Mouse (Mus musculus) urinary bladder, postnatal 25 days (tissue): ENCODE results near the gene Ergic1.
A peak's percentile ranks its signal among the peaks of the same experiment; 100 is the strongest.

ENCODE experiments used
- DNase-seq: peaks from one replicate; pipeline ENCODE4 v3.0.0; 2022; ENCODE audit warnings: low spot score

Gene Ergic1

DNA sequence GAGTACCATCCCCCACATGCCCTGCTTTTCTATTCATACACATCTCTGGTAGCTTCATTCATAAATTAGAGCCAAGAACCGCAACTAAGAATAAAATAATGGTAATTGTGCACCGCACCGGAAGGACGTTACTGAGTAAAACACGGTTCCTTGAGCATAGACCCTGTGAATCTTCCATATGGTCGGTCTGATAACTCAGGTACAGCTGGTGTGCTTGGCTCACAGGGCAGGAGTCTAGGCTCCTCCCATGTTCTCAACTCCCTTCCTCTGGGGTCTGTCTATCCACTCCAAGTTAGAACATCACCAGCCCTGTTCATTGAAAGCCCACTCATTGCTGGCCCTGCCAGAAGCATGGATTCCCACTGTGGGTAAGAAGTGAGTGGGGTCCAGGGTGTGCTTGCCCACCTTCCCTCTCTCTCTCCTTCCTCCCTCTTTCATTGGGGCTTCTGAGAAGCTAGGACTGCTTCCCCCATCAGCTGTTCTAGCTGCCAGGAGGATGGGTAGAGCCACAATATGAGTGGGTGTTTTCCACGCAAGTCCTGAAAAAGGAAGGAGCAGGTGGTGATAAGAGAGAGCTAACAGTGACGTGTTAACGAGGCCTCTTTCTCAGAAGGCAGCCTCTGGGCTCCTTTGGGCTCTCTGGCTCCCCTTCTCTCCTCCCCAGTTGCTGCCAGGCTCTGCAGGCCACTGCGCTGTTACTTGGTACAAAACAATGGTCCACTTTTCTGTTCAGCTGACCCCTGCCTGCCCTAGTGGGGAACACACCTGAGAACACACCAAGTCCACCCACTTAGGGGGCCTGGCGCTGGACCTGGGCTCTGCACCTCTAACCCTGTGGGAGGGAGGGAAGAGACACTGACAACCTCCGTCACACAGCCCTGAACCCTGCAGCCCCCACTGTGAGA, 14.7 kb downstream of the Ergic1 start:
- DNase-seq = no peak

DNA sequence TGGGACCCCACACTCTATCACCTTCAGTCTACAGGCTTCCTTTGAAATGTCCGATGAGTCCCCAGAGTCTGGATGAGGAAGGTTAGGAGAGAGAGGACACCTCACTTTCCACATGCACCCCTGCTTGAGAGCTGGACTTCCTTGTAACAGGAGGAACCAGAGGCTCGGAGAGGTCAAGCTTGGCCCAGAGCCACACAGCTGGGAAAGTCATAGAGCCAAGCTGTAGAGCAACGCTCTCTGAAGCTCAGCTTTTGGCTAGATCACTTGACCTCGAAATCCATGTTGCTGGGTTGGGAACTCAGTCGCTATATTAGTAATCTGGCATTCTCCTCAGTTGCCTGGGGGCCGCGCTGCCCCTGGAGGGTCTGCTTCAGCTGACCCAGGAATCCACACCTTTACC, 15.5 kb downstream of the Ergic1 start:
- DNase-seq = no peak

DNA sequence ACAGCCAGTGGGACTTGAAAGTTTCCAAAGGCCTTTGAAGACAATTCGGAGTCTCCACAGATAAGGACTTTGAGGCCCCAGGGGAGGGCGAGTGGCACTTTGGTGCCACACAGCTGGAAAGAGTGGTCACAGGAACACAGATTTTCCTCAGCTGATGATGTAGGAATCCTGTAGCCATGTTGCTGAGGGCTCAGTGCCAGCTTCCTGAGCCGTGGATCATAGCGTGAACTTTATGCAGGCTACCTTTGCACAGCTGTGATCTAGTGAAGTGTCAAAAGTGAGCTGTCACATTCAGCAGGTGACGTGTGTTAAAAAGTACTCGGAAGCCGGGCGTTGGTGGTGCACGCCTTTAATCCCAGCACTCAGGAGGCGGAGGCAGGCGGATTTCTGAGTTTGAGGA, 16.0 kb downstream of the Ergic1 start:
- DNase-seq = no peak

DNA sequence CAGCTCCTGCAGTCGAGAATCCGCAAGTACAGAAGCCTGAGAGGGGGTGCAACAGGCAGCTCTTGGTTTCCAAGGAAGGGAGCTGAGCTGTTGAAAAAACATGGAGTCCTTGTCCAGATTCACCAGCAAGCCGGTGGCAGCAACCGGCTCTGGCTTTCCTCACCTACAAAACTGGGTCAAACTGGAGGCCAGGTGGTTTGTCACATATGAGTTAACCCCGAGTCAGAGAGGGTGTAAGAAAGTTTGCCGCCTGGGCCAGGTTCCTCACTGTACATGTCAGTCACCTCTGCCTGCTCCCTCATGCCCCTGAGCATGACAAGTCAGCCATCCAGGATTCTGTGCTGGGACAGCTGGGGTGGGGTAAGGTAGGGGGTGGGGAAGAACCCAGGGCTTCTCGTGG, 16.9 kb downstream of the Ergic1 start:
- no peak for DNase-seq

DNA sequence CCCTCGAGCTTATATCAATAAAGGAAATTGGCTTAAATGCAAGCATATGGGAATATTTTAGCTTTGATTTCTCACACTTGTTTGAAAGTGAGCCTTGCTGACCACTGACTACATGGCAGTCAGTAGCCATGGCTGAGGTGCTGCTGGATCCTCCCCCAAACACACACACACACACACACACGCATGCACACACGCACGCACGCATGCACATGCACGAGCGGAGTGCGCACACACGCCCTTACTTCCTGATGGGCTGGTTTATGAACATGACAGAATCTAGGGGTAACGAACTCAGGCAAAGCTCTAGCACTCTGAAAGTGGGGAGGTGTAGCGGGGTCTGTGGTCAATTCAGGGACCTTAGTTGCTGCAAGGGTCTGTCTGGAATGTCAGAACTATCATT, 17.5 kb downstream of the Ergic1 start:
- no peak for DNase-seq

- DNase-seq = no peak
These were observed 18.1 kb downstream of the Ergic1 start for GRCm38 (mm10) chr17:26579396-26579795.

DNA sequence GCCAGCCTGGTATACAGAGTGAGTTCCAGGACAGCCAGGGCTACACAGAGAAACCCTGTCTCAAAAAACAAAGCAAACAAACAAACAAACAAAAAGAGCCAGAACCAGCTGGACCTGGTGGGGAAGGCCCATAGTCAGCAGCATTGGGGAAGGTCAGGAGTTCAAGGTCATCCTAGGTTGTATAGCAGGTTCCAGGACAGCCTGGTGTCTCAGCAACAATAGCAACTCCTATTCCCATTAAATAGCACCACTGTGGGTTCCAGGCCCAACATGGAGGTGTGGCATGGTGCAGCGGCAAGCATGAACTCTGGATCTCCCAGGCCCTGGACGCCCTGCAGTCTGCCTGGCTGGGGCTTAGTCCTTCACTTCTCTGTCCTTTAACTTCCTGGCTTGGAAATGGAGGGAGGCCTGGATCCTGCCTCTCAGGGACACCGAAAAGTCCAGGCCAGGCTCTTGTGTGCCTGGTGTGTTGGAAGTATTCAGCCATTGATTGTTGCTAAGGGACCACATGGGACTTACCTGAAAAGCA, 19.6 kb downstream of the Ergic1 start:
- DNase-seq = no peak

- no peak for DNase-seq
These were observed 21.0 kb downstream of the Ergic1 start for GRCm38 (mm10) chr17:26582297-26582696.

- DNase-seq = no peak
These were observed 21.8 kb downstream of the Ergic1 start for GRCm38 (mm10) chr17:26583056-26583455.

DNA sequence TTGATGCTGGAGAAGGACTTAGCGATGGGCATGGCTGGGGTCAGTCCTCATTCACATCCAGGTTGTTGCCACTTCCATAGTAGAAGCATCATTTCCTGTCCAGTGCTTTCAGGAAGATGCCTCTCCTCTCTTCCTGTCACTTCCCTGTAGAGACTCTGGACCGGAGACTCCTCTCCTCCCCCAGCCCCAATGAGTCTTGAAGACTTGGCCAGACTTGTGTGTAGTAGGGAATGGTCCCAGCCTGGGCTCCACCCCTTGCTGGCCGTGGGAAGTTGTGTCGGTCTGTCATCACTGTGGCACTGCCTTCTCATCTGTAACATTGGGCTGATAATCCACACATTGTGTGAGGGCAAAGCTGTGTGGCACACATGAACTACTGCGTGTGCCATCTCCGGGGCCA, 22.3 kb downstream of the Ergic1 start:
- DNase-seq = no peak

GRCm38 (mm10) chr17:26584063-26584462, 22.8 kb downstream of the Ergic1 start:
- DNase-seq = no peak

DNA sequence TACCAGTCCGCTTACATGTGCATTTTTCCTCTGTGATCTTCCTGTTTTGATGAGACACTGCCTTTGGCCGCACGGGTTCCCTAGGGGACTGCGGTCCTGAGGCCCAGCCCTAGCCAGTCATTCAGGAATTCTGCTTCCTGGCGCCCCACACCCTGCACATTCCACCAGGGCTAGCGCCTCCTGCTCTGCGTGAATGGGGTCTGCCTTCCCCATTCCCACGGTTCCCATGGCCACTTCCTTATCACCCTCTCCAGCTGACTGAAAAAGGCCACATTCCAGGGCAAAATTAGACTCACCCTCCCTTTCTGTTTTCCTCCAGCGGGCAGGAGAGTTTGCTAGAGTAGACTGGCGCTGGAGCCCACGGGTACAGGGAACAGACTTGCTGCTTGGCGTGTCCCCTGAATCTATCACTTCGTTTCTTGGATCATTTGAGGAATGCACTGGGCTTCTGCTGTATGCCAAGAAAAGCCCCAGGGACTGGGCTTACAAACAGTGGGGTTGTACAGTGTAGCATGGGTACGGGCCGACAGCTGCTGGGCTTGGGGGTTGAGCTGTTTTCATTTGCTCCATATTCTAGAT, 23.4 kb downstream of the Ergic1 start:
- peak; percentile 54 for DNase-seq

GRCm38 (mm10) chr17:26587961-26588487, 26.7 kb downstream of the Ergic1 start:
- no peak for DNase-seq

DNA sequence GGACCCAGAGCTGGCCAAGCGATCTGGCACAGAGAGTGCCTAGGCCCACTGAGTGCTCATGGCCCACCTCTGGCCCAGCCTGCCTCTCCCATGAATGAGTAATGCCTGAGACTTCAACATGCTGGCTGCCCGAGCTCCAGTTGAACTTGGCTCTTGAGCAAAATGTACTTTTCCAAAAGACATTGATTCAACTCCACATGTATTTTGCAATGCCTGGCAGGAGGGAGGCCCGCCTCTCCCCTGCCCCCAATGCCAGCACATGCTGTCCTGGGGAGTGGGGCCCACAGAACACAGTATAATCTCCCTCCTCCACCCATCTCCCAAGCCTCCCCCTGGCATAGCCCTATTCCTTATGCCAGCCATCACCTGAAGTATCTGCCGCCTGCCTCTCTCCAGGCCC, 31.2 kb downstream of the Ergic1 start:
- peak; percentile 54 for DNase-seq

DNA sequence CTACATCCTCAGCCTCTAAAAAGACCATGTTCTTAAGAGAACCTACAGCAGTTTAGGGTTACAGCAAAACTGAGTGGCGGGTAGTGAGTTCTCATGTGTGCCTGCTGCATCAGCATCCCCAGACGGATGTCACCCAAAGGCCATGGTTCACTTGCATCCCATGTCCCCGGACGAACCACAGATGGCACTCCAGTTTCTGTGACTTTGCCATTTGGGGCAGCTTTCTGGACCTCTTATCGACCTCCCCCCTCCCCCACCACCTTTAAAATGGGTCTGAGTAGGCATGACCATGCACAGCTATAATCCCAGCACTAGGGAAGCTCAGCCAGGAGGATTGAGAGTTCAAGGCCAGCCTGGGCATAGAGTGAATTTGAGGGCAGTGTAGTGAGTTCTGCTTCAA, 31.9 kb downstream of the Ergic1 start:
- DNase-seq = no peak

DNA sequence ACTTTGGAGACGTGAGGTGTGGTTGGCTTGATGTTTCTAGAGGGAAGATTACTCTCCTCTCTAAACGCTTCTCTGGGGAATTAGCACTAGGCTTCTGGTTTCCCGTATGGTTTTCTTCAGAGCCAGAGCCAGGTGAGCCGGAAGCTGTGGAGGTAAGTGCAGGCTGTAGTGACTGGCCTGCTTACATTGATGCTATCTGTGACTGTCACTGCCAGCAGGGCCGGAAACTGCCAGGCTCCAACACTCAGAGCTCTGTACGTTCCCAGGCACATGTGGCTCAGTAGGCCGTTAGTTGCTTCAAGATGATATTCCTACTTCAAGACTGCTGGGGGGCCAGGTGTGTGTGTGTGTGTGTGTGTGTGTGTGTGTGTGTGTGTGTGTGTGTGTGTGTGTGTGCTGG, 32.9 kb downstream of the Ergic1 start:
- no peak for DNase-seq

GRCm38 (mm10) chr17:26594958-26595357, 33.7 kb downstream of the Ergic1 start:
- DNase-seq = no peak

DNA sequence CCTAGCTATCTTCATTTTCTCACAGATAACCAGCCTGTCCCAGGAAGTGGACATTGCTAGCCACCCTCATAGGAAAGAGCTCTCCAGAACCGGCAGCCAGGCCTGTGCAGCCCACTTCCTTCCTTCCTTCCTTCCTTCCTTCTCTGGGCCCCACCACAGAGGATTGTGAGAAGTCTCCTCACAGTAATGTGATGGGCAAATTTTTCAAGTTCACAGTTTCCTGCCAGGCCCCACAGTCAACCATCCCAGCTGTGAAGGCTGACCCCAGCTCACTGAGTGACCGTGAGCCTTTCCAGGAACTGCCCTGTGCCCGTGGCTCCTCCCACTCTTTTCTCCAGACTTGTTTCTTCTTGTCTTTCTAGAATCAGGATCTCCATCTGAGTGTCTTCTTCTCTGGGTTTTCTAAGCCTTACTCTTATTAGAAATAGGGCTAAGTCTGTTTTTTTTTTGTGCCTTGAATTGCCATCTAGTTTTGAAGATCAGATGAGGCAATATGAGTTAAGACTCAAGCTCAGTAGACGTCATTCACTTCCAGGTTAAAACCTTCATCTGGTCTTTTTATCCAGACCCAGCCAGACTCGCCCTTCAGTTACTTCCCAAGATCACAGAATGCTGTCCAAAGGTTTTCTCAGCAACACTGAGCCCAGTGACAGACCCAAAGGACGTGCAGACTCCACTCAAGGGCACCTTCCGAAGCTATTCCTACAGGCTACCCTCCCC, 34.3 kb downstream of the Ergic1 start:
- no peak for DNase-seq

GRCm38 (mm10) chr17:26596168-26596658, 34.9 kb downstream of the Ergic1 start:
- no peak for DNase-seq

DNA sequence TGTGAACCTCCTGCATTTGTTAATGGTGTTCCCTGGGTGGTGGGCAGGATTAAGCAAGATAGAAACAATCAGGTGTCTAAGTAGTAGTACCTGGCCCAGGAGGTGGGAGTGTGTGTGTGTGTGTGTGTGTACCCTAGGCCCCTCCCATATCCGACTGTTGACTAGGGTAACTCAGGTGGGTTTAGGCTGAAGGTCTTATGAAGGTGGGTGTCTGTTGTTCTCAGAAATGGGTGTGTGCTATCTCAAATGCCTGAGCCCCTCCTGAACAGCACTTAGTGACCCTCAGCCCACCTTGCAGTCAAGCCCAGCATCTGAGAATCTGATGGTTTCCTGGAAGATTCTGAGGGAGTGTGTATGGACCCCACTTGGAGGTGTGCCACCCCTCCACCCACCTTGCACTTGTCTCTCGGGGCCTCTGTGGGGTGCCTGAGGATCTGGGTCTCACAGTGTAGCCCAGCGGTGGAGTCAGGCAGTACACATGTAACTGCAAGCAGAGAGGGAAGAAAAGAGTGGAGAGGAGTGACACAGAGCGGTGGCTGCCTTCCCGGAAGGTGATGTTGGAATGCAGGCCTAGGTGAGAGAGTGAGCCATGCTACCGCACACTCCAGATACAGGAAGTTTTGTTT, 35.7 kb downstream of the Ergic1 start:
- no peak for DNase-seq

DNA sequence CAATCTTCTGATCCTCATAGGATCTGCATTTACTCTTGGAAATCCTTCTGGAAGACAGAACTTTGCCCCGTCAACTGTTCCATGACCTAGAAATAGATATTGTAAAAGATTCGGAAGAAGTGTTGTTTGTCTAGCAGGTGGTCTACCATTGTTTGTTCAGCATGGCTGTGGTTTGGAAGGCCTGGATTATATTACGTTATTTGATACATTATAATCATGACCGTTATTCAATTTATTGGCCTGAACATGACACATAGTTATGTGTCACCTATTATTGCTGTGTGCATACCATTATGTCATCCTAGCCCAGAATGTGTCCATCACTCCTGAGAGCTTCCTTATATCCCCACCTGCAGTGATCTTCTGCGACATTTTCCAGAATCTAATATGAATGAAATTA, 37.6 kb downstream of the Ergic1 start:
- no peak for DNase-seq

GRCm38 (mm10) chr17:26600913-26601447, 39.7 kb downstream of the Ergic1 start:
- DNase-seq = no peak
